Mouse (Mus musculus) thymus, adult 2 months (tissue): ENCODE measurements around the gene Krt17.

Source experiments
- CTCF ChIP-seq: fragments of 200-500 bp; IDR thresholded peaks from 2 replicates; pipeline ENCODE4 v1.5.1; 2012; ENCODE audit warnings: mild to moderate bottlenecking, control low read depth, low read length, moderate library complexity, borderline replicate concordance; ENCODE audit not compliant: control insufficient read depth, poor library complexity, insufficient read depth; ENCODE audit errors: extremely low read depth
- POLR2A ChIP-seq: fragments of 200-500 bp; IDR thresholded peaks from 2 replicates; pipeline ENCODE4 v1.6.1; 2012; ENCODE audit warnings: mild to moderate bottlenecking, low read length, control low read depth, moderate library complexity; ENCODE audit not compliant: control insufficient read depth, poor library complexity, insufficient read depth; ENCODE audit errors: extremely low read depth

- TF ChIP-seq POLR2A (no peak), CTCF (no peak)
Measured at GRCm38 (mm10) chr11:100262058-100262980, 1.5 kb upstream of the Krt17 start.
